Comparison of ENCODE assay signal across 9 mouse cellular contexts in the genomic region with DNA sequence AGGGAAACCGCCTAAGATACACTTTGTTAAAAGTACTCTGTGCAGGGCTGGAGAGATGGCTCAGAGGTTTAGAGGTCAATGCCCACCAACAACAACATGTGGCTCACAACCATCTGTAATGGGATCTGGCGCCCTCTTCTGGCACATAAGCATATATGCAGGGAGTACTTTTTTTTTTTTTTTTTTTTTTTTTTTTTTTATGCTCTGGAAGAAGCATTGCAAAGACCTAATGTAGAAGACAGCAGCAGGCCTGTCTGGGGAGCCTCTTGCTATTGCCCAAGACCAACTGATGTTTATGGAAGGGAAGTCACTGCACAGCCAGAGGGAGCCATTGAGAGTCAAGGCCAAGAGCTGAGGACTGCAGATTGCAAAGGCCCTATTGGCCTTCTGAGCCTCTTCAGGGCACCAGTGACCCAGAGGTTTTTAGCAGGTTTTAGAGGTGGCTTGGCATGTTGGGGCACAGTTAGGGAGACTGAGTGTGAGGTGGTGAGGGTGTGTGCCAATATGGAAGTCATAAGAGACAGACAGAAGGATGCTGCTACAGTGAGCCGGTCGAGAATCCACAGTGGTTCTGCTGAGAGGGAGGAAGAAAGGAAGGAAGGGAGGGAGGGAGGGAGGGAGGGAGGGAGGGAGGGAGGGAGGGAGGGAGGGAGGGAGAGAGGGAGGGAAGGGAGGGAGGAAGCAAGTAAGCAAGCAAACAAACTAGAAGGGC.
DNase-seq lines count a peak whose midpoint lies in the region; ATAC-seq and TF ChIP-seq lines count a peak whose summit lies in the region.
"Had no signal": no experiment of that assay in that cellular context is flagged by ENCODE, and none has a peak within 500 bp of the region (broad histone marks: within the 10 kb centered on the region; RNA-seq: fewer than 3 reads in every experiment).

No protein-coding gene starts in this region.

- no peaks in the 10 kb centered on the region for H3K36me3 ChIP-seq in liver, embryonic 14.5 days (replicated peaks; ENCODE audit: control insufficient read depth, insufficient read depth, low read depth)
- H3K36me3 ChIP-seq in hindbrain, embryonic 12.5 days: 0 out of 2 replicates have a peak, but pooled peaks cover 11% of the 10 kb centered on the region
- peaks cover 55% of the 10 kb centered on the region for H3K36me3 ChIP-seq in neural tube, embryonic 13.5 days

- no peaks in the 10 kb centered on the region for H3K4me1 ChIP-seq in liver, embryonic 14.5 days (replicated peaks; ENCODE audit: control insufficient read depth in 2 of 2, insufficient read depth in 2 of 2, low read length in 1 of 2)
- peaks cover 12% of the 10 kb centered on the region for H3K4me1 ChIP-seq in hindbrain, embryonic 12.5 days
- H3K4me1 ChIP-seq in neural tube, embryonic 13.5 days (replicated peaks): peaks cover 29% of the 10 kb centered on the region

- H3K4me3 ChIP-seq in liver, embryonic 14.5 days (ENCODE audit: insufficient read depth in 1 of 2, low read depth in 2 of 2, low read length in 2 of 2): no peak overlapping the region
- no peak overlapping the region for H3K4me3 ChIP-seq in hindbrain, embryonic 12.5 days
- H3K4me3 ChIP-seq in neural tube, embryonic 13.5 days: no peak overlapping the region
- H3K4me3 ChIP-seq: embryonic facial prominence, embryonic 10.5 days had no signal

- DNase-seq in liver, embryonic 14.5 days (ENCODE audit: low read depth in 3 of 3, low spot score in 3 of 3): no peak
- DNase-seq in liver (no peak), ZHBTc4 (ENCODE audit: low read depth, low spot score) (peak; percentile 59)
- no peak for DNase-seq in right cerebral cortex, postnatal 14 days
- DNase-seq in urinary bladder, postnatal 36 days (ENCODE audit: low spot score in 2 of 2): no peak
- no peak for DNase-seq in frontal cortex, adult 2 months (ENCODE audit: extremely low spot score in 1 of 2, low spot score in 1 of 2)

- H3K9me3 ChIP-seq in liver, embryonic 14.5 days (ENCODE audit: control insufficient read depth, low read length): no peaks in the 10 kb centered on the region
- H3K9me3 ChIP-seq in hindbrain, embryonic 12.5 days (replicated peaks): no peaks in the 10 kb centered on the region
- H3K9me3 ChIP-seq in neural tube, embryonic 13.5 days: no peaks in the 10 kb centered on the region

- no peak for TF ChIP-seq EP300 in liver, embryonic 14.5 days (IDR thresholded peaks at IDR 0.05; ENCODE audit: low read depth)

- no peak for ATAC-seq in liver, embryonic 14.5 days (ENCODE audit: insufficient read depth)
- ATAC-seq in hindbrain, embryonic 12.5 days (ENCODE audit: low FRiP score): peak; percentile 53
- ATAC-seq in neural tube, embryonic 13.5 days (ENCODE audit: low read depth): peak; percentile 51; the same call in 1 of the 2 replicates

- 50% methylated on average over 4 of the region's 4 CpGs for WGBS in liver, embryonic 14.5 days (ENCODE audit: insufficient replicate concordance)
- 40% methylated on average over 2 of the region's 4 CpGs for WGBS in hindbrain, embryonic 12.5 days
- WGBS in neural tube, embryonic 13.5 days: 46% methylated on average over 3 of the region's 4 CpGs

- TF ChIP-seq CTCF in liver, embryonic 14.5 days (IDR thresholded peaks at IDR 0.05; ENCODE audit: low read depth): peak; percentile 63

- no peak overlapping the region for H3K27ac ChIP-seq in liver, embryonic 14.5 days
- peak overlapping the region; percentile 78 for H3K27ac ChIP-seq in hindbrain, embryonic 12.5 days
- H3K27ac ChIP-seq in neural tube, embryonic 13.5 days (replicated peaks): peak overlapping the region; percentile 85
- H3K27ac ChIP-seq: embryonic facial prominence, embryonic 10.5 days had no signal

- H3K9ac ChIP-seq in liver, embryonic 14.5 days (replicated peaks): no peak overlapping the region
- H3K9ac ChIP-seq in hindbrain, embryonic 12.5 days: no peak overlapping the region
- 0 out of 2 replicates have a peak overlapping the region, but pooled peaks have one; percentile 26 for H3K9ac ChIP-seq in neural tube, embryonic 13.5 days

- H3K27me3 ChIP-seq in liver, embryonic 14.5 days (ENCODE audit: control insufficient read depth, insufficient read depth, low read length): no peaks in the 10 kb centered on the region
- no peaks in the 10 kb centered on the region for H3K27me3 ChIP-seq in hindbrain, embryonic 12.5 days
- no peaks in the 10 kb centered on the region for H3K27me3 ChIP-seq in neural tube, embryonic 13.5 days

- no peak overlapping the region for H3K4me2 ChIP-seq in liver, embryonic 14.5 days (ENCODE audit: low read depth)
- peak overlapping the region; percentile 31 for H3K4me2 ChIP-seq in hindbrain, embryonic 12.5 days (replicated peaks)
- peak overlapping the region; percentile 33; the same call in 1 of the 2 replicates for H3K4me2 ChIP-seq in neural tube, embryonic 13.5 days
